Mouse (Mus musculus) myocyte (in vitro differentiated cells): Measurements from ENCODE around the gene Olfr287.

ENCODE experiments used
- MAX ChIP-seq: IDR thresholded peaks from one replicate; pipeline ENCODE4 v1.6.1; 2011; ENCODE audit warnings: low read depth, mild to moderate bottlenecking, control low read depth
- MYOD1 ChIP-seq, 3 experiments: IDR thresholded peaks; one replicate each; pipeline ENCODE4 v1.6.1; 2011; ENCODE audit warnings: control low read depth in 2 of 3, low read depth in 2 of 3, mild to moderate bottlenecking in 2 of 3, moderate library complexity in 1 of 3; ENCODE audit not compliant: insufficient read length in 2 of 3, control insufficient read depth in 1 of 3
- MYOG ChIP-seq, 3 experiments: IDR thresholded peaks; one replicate each; pipeline ENCODE4 v1.6.1; 2011; ENCODE audit warnings: control low read depth in 2 of 3, low read depth in 2 of 3, mild to moderate bottlenecking in 2 of 3; ENCODE audit not compliant: insufficient read length in 2 of 3, control insufficient read depth in 1 of 3, insufficient read depth in 1 of 3
- POLR2A ChIP-seq: IDR thresholded peaks from one replicate; pipeline ENCODE4 v1.6.1; 2011; ENCODE audit warnings: low read depth, mild to moderate bottlenecking, control low read depth, moderate library complexity; ENCODE audit not compliant: insufficient read length
- TCF12 ChIP-seq: IDR thresholded peaks from one replicate; pipeline ENCODE4 v1.6.1; 2011; ENCODE audit warnings: mild to moderate bottlenecking, control low read depth; ENCODE audit not compliant: poor library complexity, insufficient read depth, severe bottlenecking
- USF1 ChIP-seq: IDR thresholded peaks from one replicate; pipeline ENCODE4 v1.6.1; 2011; ENCODE audit warnings: low read depth, mild to moderate bottlenecking, control low read depth, moderate library complexity

DNA sequence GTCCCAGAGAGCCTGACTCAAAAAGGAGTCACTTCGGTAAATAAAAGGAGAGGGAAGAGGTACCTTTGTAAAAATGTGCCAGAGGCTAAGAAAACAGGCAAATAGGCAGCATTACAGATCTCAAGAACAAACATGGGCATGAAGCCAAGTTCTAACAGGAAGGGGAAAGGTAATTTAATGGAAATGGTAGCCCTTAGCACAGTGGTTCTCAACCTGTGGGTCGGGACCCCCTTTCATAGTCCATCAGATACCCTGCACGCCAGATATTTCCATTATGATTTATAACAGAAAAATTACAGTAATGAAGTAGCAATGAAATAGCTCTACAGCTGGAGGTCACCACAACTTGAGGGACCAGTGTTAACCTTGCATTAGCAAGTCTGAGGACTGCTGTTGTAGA is 43.5 kb downstream of the Olfr287 start:
- TF ChIP-seq MYOD1 (IDR thresholded peaks at IDR 0.05; ENCODE audit: control insufficient read depth in 1 of 3, insufficient read length in 2 of 3, low read depth in 2 of 3) = no peak
- TF ChIP-seq POLR2A = no peak
- no peak for TF ChIP-seq TCF12
- no peak for TF ChIP-seq MYOG (IDR thresholded peaks at IDR 0.05; ENCODE audit: control insufficient read depth in 1 of 3, insufficient read depth in 1 of 3, insufficient read length in 2 of 3, low read depth in 2 of 3)
- no peak for TF ChIP-seq USF1
- TF ChIP-seq MAX = no peak
